Mouse (Mus musculus): Measurements from ENCODE around the gene Ncf1. TPM values are rescaled to one million over a fixed set of nuclear protein-coding genes. Genes with fewer than 3 reads are reported as not detected.

Ncf1 gene
- polyA plus RNA-seq, 1 experiment = 18.9 TPM

DNA sequence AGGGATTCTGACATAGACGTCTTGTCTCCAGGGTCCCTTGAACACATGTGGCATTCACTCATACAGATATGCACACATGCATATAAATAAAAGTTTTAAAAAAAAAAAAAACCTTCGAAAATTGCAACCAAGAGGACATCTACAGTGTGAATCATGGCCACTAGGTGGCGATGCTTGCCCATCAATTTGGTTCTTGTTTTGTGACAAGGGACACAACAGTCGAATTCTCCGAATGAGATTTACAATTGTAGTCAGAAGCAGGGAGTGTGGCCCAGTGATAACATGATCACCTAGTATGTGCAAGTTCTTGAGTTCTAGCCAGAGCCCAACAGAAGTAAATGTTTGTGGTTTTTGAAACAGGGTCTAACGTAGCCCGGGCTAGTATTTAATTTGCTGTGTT, 49.6 kb downstream of the Ncf1 start:
- no peak overlapping the region for H3K27ac ChIP-seq (ENCODE audit: insufficient read depth, low read depth, low read length)
- no peaks in the 10 kb centered on the region for H3K36me3 ChIP-seq (ENCODE audit: control insufficient read depth, insufficient read depth, low read length)
- H3K27me3 ChIP-seq (ENCODE audit: control insufficient read depth, insufficient read depth, low read length) = no peaks in the 10 kb centered on the region
- H3K4me1 ChIP-seq (ENCODE audit: control insufficient read depth, insufficient read depth, insufficient read length, low read length) = no peaks in the 10 kb centered on the region; the same call in 1 of the 2 replicates
- TF ChIP-seq CTCF (IDR thresholded peaks at IDR 0.05; ENCODE audit: extremely low read depth, insufficient read length, insufficient replicate concordance, low read depth, low read length) (no peak), POLR2A (IDR thresholded peaks at IDR 0.05; ENCODE audit: low read depth, low read length) (no peak)
- 17% methylated on average over 7 of the region's 7 CpGs for WGBS
- H3K4me3 ChIP-seq (ENCODE audit: low read depth, low read length) = no peak overlapping the region

GRCm38 (mm10) chr5:134178536-134178935, 50.9 kb downstream of the Ncf1 start:
- no peak for TF ChIP-seq POLR2A (IDR thresholded peaks at IDR 0.05; ENCODE audit: low read depth, low read length)
- no peak for TF ChIP-seq CTCF (IDR thresholded peaks at IDR 0.05; ENCODE audit: extremely low read depth, insufficient read length, insufficient replicate concordance, low read depth, low read length)
- no peak overlapping the region for H3K27ac ChIP-seq (ENCODE audit: insufficient read depth, low read depth, low read length)
- H3K4me1 ChIP-seq (ENCODE audit: control insufficient read depth, insufficient read depth, insufficient read length, low read length) = no peaks in the 10 kb centered on the region; the same call in 1 of the 2 replicates
- H3K36me3 ChIP-seq (ENCODE audit: control insufficient read depth, insufficient read depth, low read length) = no peaks in the 10 kb centered on the region
- H3K27me3 ChIP-seq (ENCODE audit: control insufficient read depth, insufficient read depth, low read length) = no peaks in the 10 kb centered on the region
- WGBS = 63% methylated on average over 7 of the region's 7 CpGs
- no peak overlapping the region for H3K4me3 ChIP-seq (ENCODE audit: low read depth, low read length)

GRCm38 (mm10) chr5:134176169-134176881, 53.1 kb downstream of the Ncf1 start, which contains the start of gene Rcc1l:
TSS of gene Rcc1l (minus strand) at chr5:134176774.
- Histone ChIP-seq H3K36me3 (ENCODE audit: control insufficient read depth, insufficient read depth, low read length) (peaks cover 3% of the 10 kb centered on the region; the same call in 1 of the 2 replicates), H3K4me3 (ENCODE audit: low read depth, low read length) (peak within 1 kb of the TSS; percentile 94), H3K4me1 (ENCODE audit: control insufficient read depth, insufficient read depth, insufficient read length, low read length) (no peaks in the 10 kb centered on the region), H3K27me3 (ENCODE audit: control insufficient read depth, insufficient read depth, low read length) (no peaks in the 10 kb centered on the region), H3K27ac (ENCODE audit: insufficient read depth, low read depth, low read length) (peak within 1 kb of the TSS; percentile 19; the same call in 1 of the 2 replicates)
- WGBS = under 1% methylated on average over 72 of the region's 72 CpGs
- TF ChIP-seq CTCF (IDR thresholded peaks at IDR 0.05; ENCODE audit: extremely low read depth, insufficient read length, insufficient replicate concordance, low read depth, low read length) = no peak
- TF ChIP-seq POLR2A (IDR thresholded peaks at IDR 0.05; ENCODE audit: low read depth, low read length) = no peak

DNA sequence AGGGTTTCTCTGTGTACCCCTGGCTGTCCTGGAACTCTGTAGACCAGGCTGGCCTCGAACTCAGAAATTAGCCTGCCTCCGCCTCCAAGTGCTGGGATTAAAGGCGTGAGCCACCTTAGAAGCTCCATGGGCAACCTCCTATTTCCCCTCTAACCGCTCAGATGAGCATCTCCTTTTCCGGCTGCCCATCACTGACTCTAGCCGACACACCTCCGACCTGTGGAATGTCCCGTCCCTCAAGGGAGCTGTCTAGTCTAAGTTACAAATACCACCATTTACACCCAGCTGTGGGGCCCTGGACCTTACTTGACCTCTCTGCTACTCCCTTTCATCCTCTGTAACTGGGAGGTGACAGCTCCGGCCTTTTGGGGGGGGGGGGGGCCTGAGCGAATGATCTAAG, 53.7 kb downstream of the Ncf1 start:
- H3K4me1 ChIP-seq (ENCODE audit: control insufficient read depth, insufficient read depth, insufficient read length, low read length) = no peaks in the 10 kb centered on the region
- TF ChIP-seq CTCF (IDR thresholded peaks at IDR 0.05; ENCODE audit: extremely low read depth, insufficient read length, insufficient replicate concordance, low read depth, low read length) = no peak
- no peak for TF ChIP-seq POLR2A (IDR thresholded peaks at IDR 0.05; ENCODE audit: low read depth, low read length)
- peaks cover 3% of the 10 kb centered on the region; the same call in 1 of the 2 replicates for H3K36me3 ChIP-seq (ENCODE audit: control insufficient read depth, insufficient read depth, low read length)
- no peaks in the 10 kb centered on the region for H3K27me3 ChIP-seq (ENCODE audit: control insufficient read depth, insufficient read depth, low read length)
- H3K4me3 ChIP-seq (ENCODE audit: low read depth, low read length) = peak overlapping the region; percentile 94
- WGBS = 8% methylated on average over 10 of the region's 10 CpGs
- H3K27ac ChIP-seq (ENCODE audit: insufficient read depth, low read depth, low read length) = 0 out of 2 replicates have a peak overlapping the region, but pooled peaks have one; percentile 19

DNA sequence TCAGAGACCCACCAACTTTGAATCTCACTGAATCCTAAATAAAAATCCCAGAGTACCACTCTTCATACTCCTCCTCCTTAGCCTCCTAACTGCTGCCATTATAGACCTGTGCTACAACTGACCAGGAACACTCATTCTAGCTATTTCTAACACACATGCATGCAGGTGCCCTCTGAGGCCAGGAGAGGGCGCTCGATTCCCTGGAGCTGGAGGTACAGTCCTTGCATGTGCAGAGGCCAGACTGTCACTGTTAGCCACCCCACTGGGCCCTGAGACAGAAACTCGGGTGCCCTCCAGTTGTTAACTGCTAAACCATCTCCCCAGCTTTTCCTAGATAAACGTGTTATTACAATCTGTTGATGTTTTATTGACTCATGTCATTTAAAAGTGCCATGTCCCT, 56.2 kb downstream of the Ncf1 start:
- Histone ChIP-seq H3K27ac (ENCODE audit: insufficient read depth, low read depth, low read length) (no peak overlapping the region), H3K36me3 (ENCODE audit: control insufficient read depth, insufficient read depth, low read length) (peaks cover 5% of the 10 kb centered on the region; the same call in 1 of the 2 replicates), H3K4me1 (ENCODE audit: control insufficient read depth, insufficient read depth, insufficient read length, low read length) (peaks cover 3% of the 10 kb centered on the region; the same call in 1 of the 2 replicates), H3K4me3 (ENCODE audit: low read depth, low read length) (no peak overlapping the region), H3K27me3 (ENCODE audit: control insufficient read depth, insufficient read depth, low read length) (no peaks in the 10 kb centered on the region)
- 26% methylated on average over 4 of the region's 4 CpGs for WGBS
- TF ChIP-seq POLR2A (IDR thresholded peaks at IDR 0.05; ENCODE audit: low read depth, low read length) (no peak), CTCF (IDR thresholded peaks at IDR 0.05; ENCODE audit: extremely low read depth, insufficient read length, insufficient replicate concordance, low read depth, low read length) (peak; percentile 62; the same call in 1 of the 2 replicates)

DNA sequence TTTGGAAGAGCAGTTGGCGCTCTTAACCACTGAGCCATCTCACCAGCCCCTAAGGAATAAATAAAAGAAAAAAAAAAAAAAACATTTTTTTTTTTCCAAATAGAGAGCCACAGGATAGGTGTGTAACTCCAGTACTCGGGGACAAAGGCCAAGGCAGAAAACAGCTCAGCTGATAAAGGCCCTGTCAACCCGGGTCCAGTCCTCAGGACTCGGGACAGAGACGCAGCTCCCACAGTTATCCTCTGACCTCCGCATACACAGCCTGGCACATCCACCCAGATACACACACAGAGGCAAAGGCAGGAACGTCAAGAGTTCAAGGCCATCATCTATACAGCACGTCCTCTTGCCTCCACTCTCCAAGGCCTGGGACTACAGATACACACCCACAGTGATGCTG, 59.3 kb downstream of the Ncf1 start:
- peaks cover 4% of the 10 kb centered on the region; the same call in 1 of the 2 replicates for H3K4me1 ChIP-seq (ENCODE audit: control insufficient read depth, insufficient read depth, insufficient read length, low read length)
- H3K27ac ChIP-seq (ENCODE audit: insufficient read depth, low read depth, low read length) = peak overlapping the region; percentile 35; the same call in 1 of the 2 replicates
- WGBS = 66% methylated on average over 8 of the region's 8 CpGs
- H3K36me3 ChIP-seq (ENCODE audit: control insufficient read depth, insufficient read depth, low read length) = peaks cover 5% of the 10 kb centered on the region; the same call in 1 of the 2 replicates
- TF ChIP-seq POLR2A (IDR thresholded peaks at IDR 0.05; ENCODE audit: low read depth, low read length) = no peak
- no peak for TF ChIP-seq CTCF (IDR thresholded peaks at IDR 0.05; ENCODE audit: extremely low read depth, insufficient read length, insufficient replicate concordance, low read depth, low read length)
- H3K27me3 ChIP-seq (ENCODE audit: control insufficient read depth, insufficient read depth, low read length) = no peaks in the 10 kb centered on the region
- no peak overlapping the region for H3K4me3 ChIP-seq (ENCODE audit: low read depth, low read length)

Other genes with a start within 250 kb of the Ncf1 start
- gene Castor2, start 129.9 kb downstream of the Ncf1 start, polyA plus RNA-seq (2012; rRNA removed) = 10.8 and 20.0 TPM in 2 replicates
- 6.2 and 10.3 TPM in 2 replicates for gene Rcc1l, start 52.9 kb downstream of the Ncf1 start, polyA plus RNA-seq (2012; rRNA removed)
- 2.6 and 3.5 TPM in 2 replicates for gene Gtf2ird2, start 45.6 kb downstream of the Ncf1 start, polyA plus RNA-seq (2012; rRNA removed)
- 20.7 and 34.0 TPM in 2 replicates for gene Gtf2i, start 85.1 kb upstream of the Ncf1 start, polyA plus RNA-seq (2012; rRNA removed)
- 25.0 and 40.4 TPM in 2 replicates for gene Gtf2ird1, start 227.1 kb upstream of the Ncf1 start, polyA plus RNA-seq (2012; rRNA removed)

Measured in small intestine, adult 2 months (tissue).